ENCODE assay signal across 13 mouse cellular contexts in genomic region chr16:38456812-38457567, GRCm38 (mm10). TPM values are rescaled to one million over a fixed set of nuclear protein-coding genes. Genes with fewer than 3 reads are reported as not detected.
A peak's percentile ranks its signal among the peaks of the same experiment; 100 is the strongest.
DNase-seq lines count a peak whose midpoint lies in the region; ATAC-seq and TF ChIP-seq lines count a peak whose summit lies in the region.
"Had no signal": no experiment of that assay in that cellular context is flagged by ENCODE, and none has a peak within 500 bp of the region (broad histone marks: within the 10 kb centered on the region; RNA-seq: fewer than 3 reads in every experiment).

No protein-coding gene starts in this region.

- peak overlapping the region; percentile 85 for H3K4me2 ChIP-seq in CH12.LX (ENCODE audit: insufficient read depth, low read depth, poor library complexity, severe bottlenecking)
- H3K4me2 ChIP-seq in midbrain, embryonic 16.5 days (ENCODE audit: low read length), result no peak overlapping the region
- H3K4me2 ChIP-seq: forebrain, embryonic 15.5 days; lung, embryonic 14.5 days had no signal

- peak overlapping the region; percentile 57 to 98 (median 83) for H3K4me3 ChIP-seq in CH12.LX (replicated peaks in 1 of 3; ENCODE audit: low read depth in 2 of 3, low read length in 2 of 3, poor library complexity in 1 of 3)
- no peak overlapping the region for H3K4me3 ChIP-seq in midbrain, embryonic 16.5 days (ENCODE audit: low read depth, low read length)
- H3K4me3 ChIP-seq: forebrain, embryonic 15.5 days had no signal

- TF ChIP-seq RAD21 in CH12.LX (IDR thresholded peaks at IDR 0.05; ENCODE audit: low read depth, low read length), result no peak

- WGBS in midbrain, embryonic 16.5 days, result 68% methylated on average over 11 of the region's 11 CpGs

- DNase-seq in layer of hippocampus, adult 11-12 months (ENCODE audit: low spot score), result peak; percentile 24
- DNase-seq in layer of hippocampus, adult 9-10 months (ENCODE audit: low spot score), result no peak
- peak; percentile 81 for DNase-seq in CH12.LX (ENCODE audit: extremely low read depth)
- DNase-seq in brain, adult 2 months (ENCODE audit: low read depth, low spot score), result peak; percentile 43
- no peak for DNase-seq in left cerebral cortex, postnatal 14 days (ENCODE audit: low spot score in 2 of 2)
- no peak for DNase-seq in Muller cell, postnatal 12 days (ENCODE audit: inconsistent ontology term)
- DNase-seq: cerebellum, postnatal 10 days; kidney, postnatal 4 days; lung, embryonic 14.5 days had no signal

- peak; percentile 71 for ATAC-seq in megakaryocyte progenitor cell, adult 5-6 weeks (replicated peaks; ENCODE audit: poor library complexity)
- no peak for ATAC-seq in midbrain, embryonic 16.5 days
- ATAC-seq: forebrain, embryonic 15.5 days; intestine, embryonic 16.5 days had no signal

- H3K36me3 ChIP-seq in CH12.LX (replicated peaks in 1 of 2; ENCODE audit: control insufficient read depth in 1 of 2, insufficient read depth in 1 of 2, low read length in 1 of 2), result peaks cover 2 to 8% of the 10 kb centered on the region in 2 experiments
- H3K36me3 ChIP-seq in midbrain, embryonic 16.5 days (ENCODE audit: control insufficient read depth, insufficient read depth, low read length), result no peaks in the 10 kb centered on the region
- H3K36me3 ChIP-seq: forebrain, embryonic 15.5 days had no signal

- dilution Hi-C loops in CH12.LX (cut with MboI; ENCODE audit: extremely low pct_ligation_motif_present, extremely low pct_unique_long_range_greater_than_20kb, low sequenced_read_pairs), result no loop called here

- peak; percentile 65 for TF ChIP-seq POLR2A in CH12.LX (IDR thresholded peaks at IDR 0.05; ENCODE audit: low read depth, low read length)

- no peaks in the 10 kb centered on the region for H3K27me3 ChIP-seq in CH12.LX (replicated peaks)
- H3K27me3 ChIP-seq in midbrain, embryonic 16.5 days (ENCODE audit: control insufficient read depth, insufficient read depth, low read depth, low read length), result no peaks in the 10 kb centered on the region
- H3K27me3 ChIP-seq: forebrain, embryonic 15.5 days had no signal

- peaks cover 73% of the 10 kb centered on the region for H3K79me2 ChIP-seq in CH12.LX (replicated peaks; ENCODE audit: control insufficient read depth, extremely low read depth, insufficient read depth, poor library complexity, severe bottlenecking)

- no peak for TF ChIP-seq CTCF in CH12.LX (conservative IDR thresholded peaks at IDR 0.05 in 1 of 2, IDR thresholded peaks at IDR 0.05 in 1 of 2; ENCODE audit: low read depth in 2 of 2, low read length in 2 of 2)

- intact Hi-C loops in left cerebral cortex, postnatal 14 days (cut with DNase I), result no loop called here

- TF ChIP-seq EP300 in CH12.LX (IDR thresholded peaks at IDR 0.05; ENCODE audit: low read length), result peak; percentile 35

- H3K27ac ChIP-seq in CH12.LX (ENCODE audit: insufficient read depth, low read depth), result peak overlapping the region; percentile 97
- H3K27ac ChIP-seq in midbrain, embryonic 16.5 days (ENCODE audit: low read length), result no peak overlapping the region
- H3K27ac ChIP-seq: forebrain, embryonic 15.5 days had no signal

- peak overlapping the region; percentile 97 for H3K9ac ChIP-seq in CH12.LX (ENCODE audit: insufficient read depth, low read depth)
- no peak overlapping the region for H3K9ac ChIP-seq in midbrain, embryonic 16.5 days (ENCODE audit: low read depth, low read length)
- H3K9ac ChIP-seq: forebrain, embryonic 15.5 days; lung, embryonic 14.5 days had no signal

- H3K9me3 ChIP-seq in CH12.LX (replicated peaks; ENCODE audit: low read length), result no peaks in the 10 kb centered on the region
- H3K9me3 ChIP-seq in midbrain, embryonic 16.5 days (replicated peaks; ENCODE audit: control insufficient read depth, low read length, poor library complexity, severe bottlenecking), result no peaks in the 10 kb centered on the region
- H3K9me3 ChIP-seq: forebrain, embryonic 15.5 days had no signal

- in situ Hi-C loops in CH12.LX (cut with MboI; ENCODE audit: low pct_ligation_motif_present, low pct_unique_long_range_greater_than_20kb, low sequenced_read_pairs), result no loop called here

- peaks cover 0 to 13% of the 10 kb centered on the region in 2 experiments; a peak in 2 of 4 replicates for H3K4me1 ChIP-seq in CH12.LX (ENCODE audit: control insufficient read depth in 1 of 2, insufficient read depth in 2 of 2)
- no peaks in the 10 kb centered on the region for H3K4me1 ChIP-seq in midbrain, embryonic 16.5 days (ENCODE audit: control insufficient read depth, insufficient read depth, low read length)

TF ChIP-seq in CH12.LX, 34 proteins besides CTCF, POLR2A, EP300 and RAD21 (continues in another document):
- no peak for TF ChIP-seq USF2 (conservative IDR thresholded peaks at IDR 0.05; ENCODE audit: low read depth, low read length)
- TF ChIP-seq IRF4 (IDR thresholded peaks at IDR 0.05; ENCODE audit: low read depth, low read length), result peak; percentile 47
- no peak for TF ChIP-seq RCOR1 (conservative IDR thresholded peaks at IDR 0.05; ENCODE audit: low read depth, low read length)
- TF ChIP-seq POLR2AphosphoS2 (IDR thresholded peaks at IDR 0.05; ENCODE audit: low read depth, low read length), result no peak
- no peak for TF ChIP-seq JUN (IDR thresholded peaks at IDR 0.05; ENCODE audit: insufficient read depth, low read depth, low read length)
- no peak; the same call in 1 of the 2 replicates for TF ChIP-seq ZMIZ1 (IDR thresholded peaks at IDR 0.05; ENCODE audit: low read depth, low read length)
- TF ChIP-seq TCF12 (IDR thresholded peaks at IDR 0.05; ENCODE audit: low read depth, low read length), result peak; percentile 13; the same call in 1 of the 2 replicates
- peak; percentile 51; the same call in 1 of the 2 replicates for TF ChIP-seq MAX (IDR thresholded peaks at IDR 0.05; ENCODE audit: low read length)
- TF ChIP-seq ELF1 (IDR thresholded peaks at IDR 0.05; ENCODE audit: low read depth, low read length), result peak; percentile 57; the same call in 1 of the 2 replicates
- peak; percentile 29; the same call in 1 of the 2 replicates for TF ChIP-seq CHD1 (IDR thresholded peaks at IDR 0.05; ENCODE audit: low read depth, low read length)
- 0 out of 2 replicates have a peak, but pooled peaks have one; percentile 17 for TF ChIP-seq NRF1 (IDR thresholded peaks at IDR 0.05; ENCODE audit: low read depth, low read length)
- TF ChIP-seq SIN3A (IDR thresholded peaks at IDR 0.05; ENCODE audit: low read length), result peak; percentile 69
- peak; percentile 73 for TF ChIP-seq CHD2 (IDR thresholded peaks at IDR 0.05; ENCODE audit: low read length)
- TF ChIP-seq ZC3H11A (IDR thresholded peaks at IDR 0.05; ENCODE audit: low read depth, low read length), result no peak
- no peak for TF ChIP-seq USF1 (IDR thresholded peaks at IDR 0.05; ENCODE audit: low read depth, low read length)
- TF ChIP-seq E2F4 (IDR thresholded peaks at IDR 0.05; ENCODE audit: insufficient replicate concordance, low read depth, low read length), result no peak
- TF ChIP-seq PAX5 (IDR thresholded peaks at IDR 0.05; ENCODE audit: low read length), result no peak
- TF ChIP-seq MAZ (IDR thresholded peaks at IDR 0.05; ENCODE audit: low read depth, low read length), result peak; percentile 89
- no peak for TF ChIP-seq SMC3 (IDR thresholded peaks at IDR 0.05; ENCODE audit: low read depth, low read length)
- TF ChIP-seq BHLHE40 (IDR thresholded peaks at IDR 0.05; ENCODE audit: low read depth, low read length), result peak; percentile 33; the same call in 1 of the 2 replicates
- TF ChIP-seq JUND (conservative IDR thresholded peaks at IDR 0.05; ENCODE audit: low read depth, low read length), result no peak
- TF ChIP-seq TBP (conservative IDR thresholded peaks at IDR 0.05; ENCODE audit: low read depth, low read length), result peak; percentile 55
- no peak for TF ChIP-seq MAFK (IDR thresholded peaks at IDR 0.05; ENCODE audit: insufficient replicate concordance, low read length)
- 0 out of 2 replicates have a peak, but pooled peaks have one; percentile 4 for TF ChIP-seq ZNF384 (IDR thresholded peaks at IDR 0.05; ENCODE audit: low read depth, low read length)
- TF ChIP-seq KAT2A (IDR thresholded peaks at IDR 0.05; ENCODE audit: insufficient replicate concordance, low read length), result no peak
- peak; percentile 49; the same call in 1 of the 2 replicates for TF ChIP-seq NELFE (IDR thresholded peaks at IDR 0.05; ENCODE audit: low read depth, low read length)
- TF ChIP-seq ZKSCAN1 (IDR thresholded peaks at IDR 0.05; ENCODE audit: borderline replicate concordance, low read depth, low read length), result no peak
- TF ChIP-seq MYC (IDR thresholded peaks at IDR 0.05; ENCODE audit: low read depth, low read length), result no peak; the same call in 1 of the 2 replicates
- TF ChIP-seq HCFC1 (IDR thresholded peaks at IDR 0.05; ENCODE audit: low read depth, low read length), result peak; percentile 9; the same call in 1 of the 2 replicates
- no peak for TF ChIP-seq GABPA (IDR thresholded peaks at IDR 0.05; ENCODE audit: insufficient replicate concordance, low read depth, low read length)

RNA-seq across cellular contexts. Expression of gene Cd80, which starts 1.6 kb away (rescaled TPM):
- total RNA-seq in CH12.LX (2012; rRNA removed), result 43.6 and 46.2 TPM in 2 replicates
- 54.3 and 57.8 TPM in 2 replicates for total RNA-seq in CH12.LX (2014; rRNA removed)
- 37.0 and 39.5 TPM in 2 replicates for polyA plus RNA-seq in CH12.LX (2012; ENCODE audit: insufficient read length, low read depth)
- total RNA-seq in megakaryocyte progenitor cell, adult 5-6 weeks (2015), result 0.77 and 1.6 TPM in 2 replicates
- 0.25 and 0.47 TPM in 2 replicates for total RNA-seq in megakaryocyte progenitor cell, adult 5-6 weeks (2017)
- under 1 TPM; 0.30 to 0.46 TPM for total RNA-seq in left cerebral cortex, postnatal 14 days (2021)
- 0.46 and 0.61 TPM in 2 replicates for polyA plus RNA-seq in midbrain, embryonic 16.5 days (2015; fragmentation: Nextera tagmentation; extraction: Ambion mirVana)

RNA-seq across cellular contexts. Expression of gene Adprh, which starts 4.5 kb away (rescaled TPM):
- 47.3 and 67.7 TPM in 2 replicates for total RNA-seq in CH12.LX (2012; rRNA removed)
- 44.9 and 45.3 TPM in 2 replicates for total RNA-seq in CH12.LX (2014; rRNA removed)
- 82.9 and 93.2 TPM in 2 replicates for polyA plus RNA-seq in CH12.LX (2012; ENCODE audit: insufficient read length, low read depth)
- 22.9 and 23.5 TPM in 2 replicates for total RNA-seq in megakaryocyte progenitor cell, adult 5-6 weeks (2015)
- 14.9 and 16.0 TPM in 2 replicates for total RNA-seq in megakaryocyte progenitor cell, adult 5-6 weeks (2017)
- total RNA-seq in left cerebral cortex, postnatal 14 days (2021), result 10 to 100 TPM; 61.4 to 63.4 TPM
- 160 and 164 TPM in 2 replicates for polyA plus RNA-seq in midbrain, embryonic 16.5 days (2015; fragmentation: Nextera tagmentation; extraction: Ambion mirVana)

RNA-seq across cellular contexts. Expression of gene Pla1a, which starts 24.0 kb away (rescaled TPM):
- 20.6 and 27.9 TPM in 2 replicates for total RNA-seq in CH12.LX (2012; rRNA removed)
- 12.3 and 14.3 TPM in 2 replicates for total RNA-seq in CH12.LX (2014; rRNA removed)
- 9.3 and 11.0 TPM in 2 replicates for polyA plus RNA-seq in CH12.LX (2012; ENCODE audit: insufficient read length, low read depth)
- total RNA-seq in megakaryocyte progenitor cell, adult 5-6 weeks (2015), result not detected in 2 replicates
- total RNA-seq in megakaryocyte progenitor cell, adult 5-6 weeks (2017), result not detected in 2 replicates
- total RNA-seq in left cerebral cortex, postnatal 14 days (2021), result 1 to 10 TPM in 1 of 2 experiments, under 1 TPM in 1; 0.57 to 1.3 TPM
- polyA plus RNA-seq in midbrain, embryonic 16.5 days (2015; fragmentation: Nextera tagmentation; extraction: Ambion mirVana), result 0.36 and 0.68 TPM in 2 replicates

Comparison
In these comparisons a context has a peak if more than half of its experiments do, and no peak if none do; other contexts are left out.
1. DNase-seq: peak in layer of hippocampus, adult 11-12 months (single experiment), CH12.LX (single experiment) and brain, adult 2 months (single experiment); none in layer of hippocampus, adult 9-10 months (single experiment), left cerebral cortex, postnatal 14 days (0 of 2) and Muller cell, postnatal 12 days (single experiment).
2. RNA of gene Cd80, which starts 1.6 kb away (total RNA-seq): 43.6 to 57.8 TPM in CH12.LX; 0.25 to 1.6 TPM in megakaryocyte progenitor cell, adult 5-6 weeks and 0.30 to 0.46 TPM in left cerebral cortex, postnatal 14 days; every median in the first group is over 10 times any median in the second.
3. RNA of gene Pla1a, which starts 24.0 kb away (total RNA-seq): 12.3 to 27.9 TPM in CH12.LX; 0.57 to 1.3 TPM in left cerebral cortex, postnatal 14 days and not detected in megakaryocyte progenitor cell, adult 5-6 weeks; every median in the first group is over 4 times any median in the second.